Mouse (Mus musculus) myocyte (in vitro differentiated cells): ENCODE data around the gene Ubr7. TPM values are rescaled to one million over a fixed set of nuclear protein-coding genes. Genes with fewer than 3 reads are reported as not detected.

Source experiments
- H3K27me3 ChIP-seq: one replicate; pipeline ENCODE4 v1.6.1; 2011; ENCODE audit not compliant: control insufficient read depth, insufficient read depth, insufficient read length
- H3K36me3 ChIP-seq: one replicate; pipeline ENCODE4 v1.6.1; 2011; ENCODE audit not compliant: control insufficient read depth, insufficient read depth
- H3K4me2 ChIP-seq: one replicate; pipeline ENCODE4 v1.6.1; 2011; ENCODE audit warnings: low read depth, control low read depth
- H3K4me3 ChIP-seq: one replicate; pipeline ENCODE4 v1.5.1; 2011; ENCODE audit warnings: mild to moderate bottlenecking, control low read depth, moderate library complexity
- H3K79me2 ChIP-seq: one replicate; pipeline ENCODE4 v1.6.1; 2011; ENCODE audit not compliant: control insufficient read depth, insufficient read depth
- H3ac ChIP-seq: one replicate; pipeline ENCODE4 v1.6.1; 2011; ENCODE audit not compliant: control insufficient read depth, insufficient read length
- CEBPB ChIP-seq: IDR thresholded peaks from 2 replicates; pipeline ENCODE4 v1.6.1; 2011; ENCODE audit warnings: mild to moderate bottlenecking, moderate library complexity; ENCODE audit not compliant: poor library complexity, insufficient read depth, severe bottlenecking
- E2F4 ChIP-seq: IDR thresholded peaks from one replicate; pipeline ENCODE4 v1.6.1; 2011; ENCODE audit warnings: mild to moderate bottlenecking, control low read depth, moderate library complexity; ENCODE audit not compliant: insufficient read depth
- MAX ChIP-seq: IDR thresholded peaks from one replicate; pipeline ENCODE4 v1.6.1; 2011; ENCODE audit warnings: low read depth, mild to moderate bottlenecking, control low read depth
- MYOD1 ChIP-seq, 3 experiments: IDR thresholded peaks; one replicate each; pipeline ENCODE4 v1.6.1; 2011; ENCODE audit warnings: control low read depth in 2 of 3, low read depth in 2 of 3, mild to moderate bottlenecking in 2 of 3, moderate library complexity in 1 of 3; ENCODE audit not compliant: insufficient read length in 2 of 3, control insufficient read depth in 1 of 3
- MYOG ChIP-seq, 3 experiments: IDR thresholded peaks; one replicate each; pipeline ENCODE4 v1.6.1; 2011; ENCODE audit warnings: control low read depth in 2 of 3, low read depth in 2 of 3, mild to moderate bottlenecking in 2 of 3; ENCODE audit not compliant: insufficient read length in 2 of 3, control insufficient read depth in 1 of 3, insufficient read depth in 1 of 3
- POLR2A ChIP-seq: IDR thresholded peaks from one replicate; pipeline ENCODE4 v1.6.1; 2011; ENCODE audit warnings: low read depth, mild to moderate bottlenecking, control low read depth, moderate library complexity; ENCODE audit not compliant: insufficient read length
- POLR2AphosphoS2 ChIP-seq: IDR thresholded peaks from one replicate; pipeline ENCODE4 v1.6.1; 2011; ENCODE audit warnings: low read depth, control low read depth; ENCODE audit not compliant: insufficient read length
- REST ChIP-seq: IDR thresholded peaks from one replicate; pipeline ENCODE4 v1.6.1; 2011; ENCODE audit warnings: mild to moderate bottlenecking, control low read depth, moderate library complexity; ENCODE audit not compliant: insufficient read depth, insufficient read length
- SRF ChIP-seq: IDR thresholded peaks from one replicate; pipeline ENCODE4 v1.6.1; 2011; ENCODE audit warnings: low read depth; ENCODE audit not compliant: control insufficient read depth, insufficient read length
- TCF12 ChIP-seq: IDR thresholded peaks from one replicate; pipeline ENCODE4 v1.6.1; 2011; ENCODE audit warnings: mild to moderate bottlenecking, control low read depth; ENCODE audit not compliant: poor library complexity, insufficient read depth, severe bottlenecking
- TCF3 ChIP-seq: IDR thresholded peaks from one replicate; pipeline ENCODE4 v1.6.1; 2011; ENCODE audit warnings: low read depth, control low read depth; ENCODE audit not compliant: insufficient read length
- USF1 ChIP-seq: IDR thresholded peaks from one replicate; pipeline ENCODE4 v1.6.1; 2011; ENCODE audit warnings: low read depth, mild to moderate bottlenecking, control low read depth, moderate library complexity
- polyA plus RNA-seq: library from polyadenylated mRNA; unstranded; fragments of >200 nt; fragmentation: generic; extraction: Trizol; gene quantifications from one replicate; pipeline ENCODE4 v1.2.1, GENCODE M21; 2012; ENCODE audit warnings: missing spikeins

Gene Ubr7
- polyA plus RNA-seq, 1 experiment = 14.7 TPM

DNA sequence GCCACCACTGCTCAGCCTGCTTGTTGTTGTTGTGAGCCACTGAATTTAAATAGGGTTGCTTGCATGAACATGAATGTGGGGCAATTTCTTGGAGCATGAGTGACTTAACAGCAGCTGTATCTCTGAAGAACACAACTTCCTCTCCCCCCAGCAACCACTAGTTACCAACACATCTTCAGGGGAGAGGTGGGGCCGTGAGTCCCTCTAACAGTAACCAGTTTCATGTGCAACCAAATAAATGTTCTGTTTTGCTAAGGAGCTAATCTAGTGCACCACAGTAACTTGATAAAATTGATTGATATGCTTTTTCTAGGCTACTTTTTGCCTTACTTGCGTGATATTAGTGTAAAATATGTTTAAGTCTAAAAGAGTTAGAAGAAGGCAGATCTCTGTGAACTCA, 41.8 kb downstream of the Ubr7 start:
- Histone ChIP-seq H3ac (no peak overlapping the region), H3K27me3 (no peaks in the 10 kb centered on the region), H3K79me2 (no peaks in the 10 kb centered on the region), H3K4me3 (no peak overlapping the region), H3K4me2 (no peak overlapping the region), H3K36me3 (peaks cover 20% of the 10 kb centered on the region)
- TF ChIP-seq CEBPB (no peak), POLR2AphosphoS2 (no peak), POLR2A (no peak), E2F4 (no peak), MAX (no peak), USF1 (no peak), TCF3 (no peak), MYOD1 (IDR thresholded peaks at IDR 0.05; ENCODE audit: control insufficient read depth in 1 of 3, insufficient read length in 2 of 3, low read depth in 2 of 3) (no peak), SRF (no peak), TCF12 (no peak), REST (no peak), MYOG (IDR thresholded peaks at IDR 0.05; ENCODE audit: control insufficient read depth in 1 of 3, insufficient read depth in 1 of 3, insufficient read length in 2 of 3, low read depth in 2 of 3) (no peak)

DNA sequence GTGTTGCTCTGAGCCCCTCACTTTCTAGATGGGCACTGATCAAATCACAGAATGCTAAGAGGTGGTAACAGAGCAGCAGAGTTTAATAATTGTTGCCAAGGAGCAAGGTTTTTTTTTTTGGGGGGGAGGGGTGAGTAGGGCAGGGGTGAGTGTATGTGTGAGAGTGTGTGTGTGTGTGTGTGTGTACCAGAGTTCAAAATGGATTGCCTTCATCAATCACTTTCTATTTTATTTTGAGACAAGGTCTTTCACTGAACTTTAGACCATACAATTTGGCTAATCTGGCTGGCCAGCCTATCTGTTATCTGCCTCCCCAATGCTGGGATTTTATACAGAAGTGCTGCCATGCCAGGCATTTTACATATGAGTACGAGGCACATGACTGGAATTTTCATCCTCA, 57.1 kb downstream of the Ubr7 start:
- TF ChIP-seq E2F4 (no peak), USF1 (no peak), MYOG (IDR thresholded peaks at IDR 0.05; ENCODE audit: control insufficient read depth in 1 of 3, insufficient read depth in 1 of 3, insufficient read length in 2 of 3, low read depth in 2 of 3) (no peak), SRF (no peak), POLR2AphosphoS2 (no peak), POLR2A (no peak), MYOD1 (IDR thresholded peaks at IDR 0.05; ENCODE audit: control insufficient read depth in 1 of 3, insufficient read length in 2 of 3, low read depth in 2 of 3) (no peak), CEBPB (no peak), TCF12 (no peak), TCF3 (no peak), REST (no peak), MAX (no peak)
- Histone ChIP-seq H3K27me3 (no peaks in the 10 kb centered on the region), H3ac (no peak overlapping the region), H3K79me2 (no peaks in the 10 kb centered on the region), H3K36me3 (peaks cover 26% of the 10 kb centered on the region), H3K4me3 (no peak overlapping the region), H3K4me2 (no peak overlapping the region)

DNA sequence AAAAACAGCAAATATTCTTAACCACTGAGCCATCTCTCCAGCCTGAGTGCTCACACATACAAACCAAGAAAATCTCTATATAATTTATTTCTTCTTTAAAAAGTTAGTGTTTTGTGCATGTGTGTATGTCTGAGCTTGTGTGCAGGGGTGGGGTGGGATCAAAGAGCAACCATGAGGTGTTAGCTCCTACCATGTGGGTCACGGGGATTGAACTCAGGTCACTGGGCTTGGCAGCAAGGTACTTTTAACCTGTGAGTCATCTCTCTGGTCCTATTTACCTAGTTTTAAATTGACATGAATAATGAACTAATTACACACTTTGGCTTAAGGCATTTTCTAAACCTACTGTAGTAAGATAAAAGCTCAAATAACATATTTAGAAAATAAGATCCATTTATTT, 68.6 kb downstream of the Ubr7 start:
- Histone ChIP-seq H3ac (no peak overlapping the region), H3K36me3 (no peaks in the 10 kb centered on the region), H3K79me2 (no peaks in the 10 kb centered on the region), H3K4me2 (no peak overlapping the region), H3K27me3 (no peaks in the 10 kb centered on the region), H3K4me3 (no peak overlapping the region)
- TF ChIP-seq MYOG (IDR thresholded peaks at IDR 0.05; ENCODE audit: control insufficient read depth in 1 of 3, insufficient read depth in 1 of 3, insufficient read length in 2 of 3, low read depth in 2 of 3) = no peak
- TF ChIP-seq POLR2AphosphoS2 = no peak
- TF ChIP-seq TCF12 = no peak
- no peak for TF ChIP-seq E2F4
- no peak for TF ChIP-seq MYOD1 (IDR thresholded peaks at IDR 0.05; ENCODE audit: control insufficient read depth in 1 of 3, insufficient read length in 2 of 3, low read depth in 2 of 3)
- TF ChIP-seq USF1 = no peak
- TF ChIP-seq POLR2A = no peak
- no peak for TF ChIP-seq REST
- no peak for TF ChIP-seq CEBPB
- no peak for TF ChIP-seq SRF
- TF ChIP-seq TCF3 = no peak
- no peak for TF ChIP-seq MAX

DNA sequence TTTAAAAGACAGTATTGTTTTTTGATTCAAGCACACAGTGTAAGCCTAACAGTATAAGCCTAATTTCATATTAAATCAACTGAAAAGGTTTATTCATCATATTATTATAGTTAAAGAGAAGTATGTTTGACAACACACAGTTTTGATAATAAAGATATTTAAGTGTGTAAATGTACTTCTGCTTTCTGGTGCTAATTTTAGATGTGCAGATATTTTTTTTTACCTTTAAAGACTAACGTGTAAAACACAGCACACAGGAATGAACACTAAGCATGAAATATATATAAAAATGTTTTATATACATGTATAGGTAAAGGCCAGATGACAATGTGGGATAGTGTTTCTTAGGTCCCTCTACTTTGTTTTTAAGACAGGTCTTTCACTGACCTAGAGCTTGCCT, 69.4 kb downstream of the Ubr7 start:
- no peak overlapping the region for H3K4me3 ChIP-seq
- TF ChIP-seq MAX = no peak
- TF ChIP-seq SRF = no peak
- no peak for TF ChIP-seq TCF3
- TF ChIP-seq REST = no peak
- TF ChIP-seq POLR2A = no peak
- no peak for TF ChIP-seq E2F4
- no peak for TF ChIP-seq TCF12
- TF ChIP-seq USF1 = no peak
- H3ac ChIP-seq = no peak overlapping the region
- H3K36me3 ChIP-seq = no peaks in the 10 kb centered on the region
- no peaks in the 10 kb centered on the region for H3K27me3 ChIP-seq
- no peak overlapping the region for H3K4me2 ChIP-seq
- H3K79me2 ChIP-seq = no peaks in the 10 kb centered on the region

Other genes with a start within 250 kb of the Ubr7 start
- gene Chga, start 203.0 kb upstream of the Ubr7 start, polyA plus RNA-seq = not detected
- 4.9 TPM for gene Itpk1, start 53.0 kb upstream of the Ubr7 start, polyA plus RNA-seq
- 5.9 TPM for gene Moap1, start 14.3 kb upstream of the Ubr7 start, polyA plus RNA-seq
- gene Tmem251, start 14.2 kb upstream of the Ubr7 start, polyA plus RNA-seq = 2.9 TPM
- 0.26 TPM for gene Gm28051, start 202 bp upstream of the Ubr7 start, polyA plus RNA-seq
- gene Gon7, start 164 bp upstream of the Ubr7 start, polyA plus RNA-seq = 9.7 TPM
- gene Gm20604, start 705 bp downstream of the Ubr7 start, polyA plus RNA-seq = 5.7 TPM
- gene Btbd7, start 120.5 kb downstream of the Ubr7 start, polyA plus RNA-seq = 6.9 TPM
- gene Cox8c, start 141.3 kb downstream of the Ubr7 start, polyA plus RNA-seq = not detected
- gene Unc79, start 190.9 kb downstream of the Ubr7 start, polyA plus RNA-seq = not detected